19 mouse cellular contexts compared by ENCODE assay signal in genomic region chr17:5413350-5413749, GRCm38 (mm10). TPM values are rescaled to one million over a fixed set of nuclear protein-coding genes. Genes with fewer than 3 reads are reported as not detected.
"Had no signal": no experiment of that assay in that cellular context is flagged by ENCODE, and none has a peak within 500 bp of the region (broad histone marks: within the 10 kb centered on the region; RNA-seq: fewer than 3 reads in every experiment).

No protein-coding gene starts in this region.

- H3K4me1 ChIP-seq: kidney, embryonic 15.5 days had no signal

- H3K4me3 ChIP-seq: kidney, embryonic 15.5 days; left cerebral cortex, adult 2 months had no signal

- H3K27me3 ChIP-seq: kidney, embryonic 15.5 days had no signal

- H3K4me2 ChIP-seq: kidney, embryonic 15.5 days; midbrain, embryonic 11.5 days had no signal

- ATAC-seq: inflammation-experienced regulatory T-cells, adult 6 months had no signal

- H3K27ac ChIP-seq: kidney, embryonic 15.5 days; left cerebral cortex, adult 2 months had no signal

- H3K9ac ChIP-seq: kidney, embryonic 15.5 days had no signal

- DNase-seq: kidney, adult 11 months; kidney, adult 8-10 months; kidney, postnatal 10 days; kidney, postnatal 36 days; layer of hippocampus, postnatal 36 days; lung, adult 2 months; lung, postnatal 14 days; lung, postnatal 4 days; midbrain, embryonic 14.5 days; thymus, postnatal 36 days had no signal

- H3K9me3 ChIP-seq: kidney, embryonic 15.5 days had no signal

RNA-seq across cellular contexts. Expression of gene Ldhal6b, which starts 5.2 kb away (rescaled TPM):
- polyA plus RNA-seq: inflammation-experienced regulatory T-cells, adult 6 months; kidney, embryonic 15.5 days; limb, embryonic 11.5 days; lung, embryonic 16.5 days; midbrain, embryonic 11.5 days; midbrain, embryonic 14.5 days; neural tube, embryonic 11.5 days; stomach, embryonic 14.5 days; thymus, postnatal 0 days had no signal
